Mouse (Mus musculus): ENCODE measurements around the gene 4930402H24Rik.
"Not testable (repeated sequence)": the region's sequence is repeated elsewhere in the genome, so short reads cannot be mapped to it uniquely, and the experiment has no call there.

Gene 4930402H24Rik

GRCm38 (mm10) chr2:130852964-130853363 is 53.2 kb downstream of the 4930402H24Rik start:
- DNase-seq (ENCODE audit: low spot score in 2 of 2), result no peak

GRCm38 (mm10) chr2:130851363-130852246 is 54.6 kb downstream of the 4930402H24Rik start:
- no peak for DNase-seq (ENCODE audit: low spot score in 2 of 2)

- no peak for DNase-seq (ENCODE audit: low spot score in 2 of 2)
Observed at GRCm38 (mm10) chr2:130849688-130850087, 56.5 kb downstream of the 4930402H24Rik start.

- DNase-seq (ENCODE audit: low spot score in 2 of 2), result no peak
Observed at GRCm38 (mm10) chr2:130848313-130848712, 57.9 kb downstream of the 4930402H24Rik start.

- DNase-seq (ENCODE audit: low spot score in 2 of 2), result no peak
Observed at GRCm38 (mm10) chr2:130843623-130844022, 62.6 kb downstream of the 4930402H24Rik start.

GRCm38 (mm10) chr2:130840846-130841245 is 65.4 kb downstream of the 4930402H24Rik start:
- peak; percentile 52 to 83 for DNase-seq (ENCODE audit: low spot score in 2 of 2)

- peak; percentile 64 to 85 for DNase-seq (ENCODE audit: low spot score in 2 of 2)
Observed at GRCm38 (mm10) chr2:130839874-130840661, 66.1 kb downstream of the 4930402H24Rik start.

- peak in 1 of 2 experiments; percentile 21 for DNase-seq (ENCODE audit: low spot score in 2 of 2)
Observed at GRCm38 (mm10) chr2:130839528-130839873, 66.7 kb downstream of the 4930402H24Rik start.

- DNase-seq (ENCODE audit: low spot score in 2 of 2), result peak in 1 of 2 experiments; percentile 16
Observed at GRCm38 (mm10) chr2:130839084-130839483, 67.1 kb downstream of the 4930402H24Rik start.

- no peak for DNase-seq (ENCODE audit: low spot score in 2 of 2)
Observed at GRCm38 (mm10) chr2:130838131-130838530, 68.1 kb downstream of the 4930402H24Rik start.

GRCm38 (mm10) chr2:130833699-130834098 is 72.5 kb downstream of the 4930402H24Rik start:
- DNase-seq (ENCODE audit: low spot score in 2 of 2), result no peak

GRCm38 (mm10) chr2:130832582-130832981 is 73.6 kb downstream of the 4930402H24Rik start:
- no peak for DNase-seq (ENCODE audit: low spot score in 2 of 2)

- no peak for DNase-seq (ENCODE audit: low spot score in 2 of 2)
Observed at GRCm38 (mm10) chr2:130832012-130832411, 74.2 kb downstream of the 4930402H24Rik start.

GRCm38 (mm10) chr2:130830236-130830635 is 76.0 kb downstream of the 4930402H24Rik start:
- no peak for DNase-seq (ENCODE audit: low spot score in 2 of 2)

- DNase-seq (ENCODE audit: low spot score in 2 of 2), result no peak
Observed at GRCm38 (mm10) chr2:130829496-130829895, 76.7 kb downstream of the 4930402H24Rik start.

- no peak for DNase-seq (ENCODE audit: low spot score in 2 of 2)
Observed at GRCm38 (mm10) chr2:130828668-130829067, 77.5 kb downstream of the 4930402H24Rik start.

GRCm38 (mm10) chr2:130828066-130828465 is 78.1 kb downstream of the 4930402H24Rik start:
- not testable (repeated sequence) for DNase-seq (ENCODE audit: low spot score in 2 of 2)

GRCm38 (mm10) chr2:130827410-130827809 is 78.8 kb downstream of the 4930402H24Rik start:
- DNase-seq (ENCODE audit: low spot score in 2 of 2), result peak in 1 of 2 experiments; percentile 31

GRCm38 (mm10) chr2:130818838-130819647 is 87.2 kb downstream of the 4930402H24Rik start:
- DNase-seq (ENCODE audit: low spot score in 2 of 2), result no peak

GRCm38 (mm10) chr2:130817865-130818264 is 88.3 kb downstream of the 4930402H24Rik start:
- no peak for DNase-seq (ENCODE audit: low spot score in 2 of 2)

- no peak for DNase-seq (ENCODE audit: low spot score in 2 of 2)
Observed at GRCm38 (mm10) chr2:130816205-130816604, 90.0 kb downstream of the 4930402H24Rik start.

GRCm38 (mm10) chr2:130814492-130814891 is 91.7 kb downstream of the 4930402H24Rik start:
- DNase-seq (ENCODE audit: low spot score in 2 of 2), result no peak
